Mouse (Mus musculus): ENCODE measurements around the gene Poc1a. TPM values are rescaled to one million over a fixed set of nuclear protein-coding genes. Genes with fewer than 3 reads are reported as not detected.

The Poc1a gene
- polyA plus RNA-seq, 1 experiment from 2014 or later, result 39.9 TPM

DNA sequence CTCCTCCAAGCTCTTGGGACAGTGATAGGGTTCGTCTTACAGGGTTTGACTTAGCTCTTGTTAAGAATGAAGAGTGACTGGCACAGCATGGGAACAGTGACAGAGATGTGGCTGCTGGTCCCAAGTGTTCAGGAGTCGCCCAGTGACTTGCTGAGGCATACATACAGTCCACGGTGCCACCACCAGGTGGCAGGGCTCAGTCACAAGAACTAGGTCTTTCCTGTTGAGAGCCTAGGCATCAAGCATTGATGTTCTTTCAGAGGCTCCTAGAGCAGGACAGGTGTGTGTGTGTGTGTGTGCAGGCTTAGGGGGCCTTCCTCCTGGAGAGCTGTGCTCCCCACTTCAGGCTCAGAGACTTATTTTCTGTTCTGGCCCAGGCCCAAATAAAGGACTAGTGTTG lies 8.0 kb downstream of the Poc1a start:
- DNase-seq (ENCODE audit: low spot score), result peak; percentile 81
- WGBS, result 25% methylated on average over 3 of the region's 3 CpGs
- H3K4me1 ChIP-seq, result no peaks in the 10 kb centered on the region
- H3K4me3 ChIP-seq, result no peak overlapping the region
- H3K36me3 ChIP-seq (replicated peaks), result peaks cover 86% of the 10 kb centered on the region
- no peaks in the 10 kb centered on the region for H3K9me3 ChIP-seq
- H3K27ac ChIP-seq (replicated peaks), result no peak overlapping the region
- no peaks in the 10 kb centered on the region for H3K27me3 ChIP-seq (replicated peaks; ENCODE audit: low read depth, poor library complexity, severe bottlenecking)

DNA sequence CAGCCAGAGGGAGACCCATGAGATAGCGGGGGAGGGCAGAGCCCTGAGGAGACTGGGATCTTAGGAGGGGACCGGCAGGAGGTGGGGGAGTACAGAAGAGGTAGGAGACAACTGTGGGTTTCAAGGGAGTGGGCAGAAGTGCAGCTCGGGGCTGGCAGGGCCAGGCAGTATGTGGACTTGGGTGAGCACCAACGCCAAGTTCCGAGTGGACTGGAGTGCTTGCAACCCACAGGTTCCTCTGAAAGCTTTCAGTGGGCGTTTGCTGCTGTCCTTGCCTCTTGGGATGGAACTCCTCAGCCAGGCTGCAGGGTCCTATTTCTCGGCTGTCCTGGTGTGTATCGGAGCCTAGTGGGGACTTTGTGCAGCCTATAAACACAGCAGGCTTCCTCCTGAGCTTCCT lies 9.0 kb downstream of the Poc1a start:
- H3K4me1 ChIP-seq, result no peaks in the 10 kb centered on the region
- no peaks in the 10 kb centered on the region for H3K9me3 ChIP-seq
- H3K36me3 ChIP-seq (replicated peaks), result peaks cover 86% of the 10 kb centered on the region
- H3K27ac ChIP-seq (replicated peaks), result no peak overlapping the region
- DNase-seq (ENCODE audit: low spot score), result no peak
- no peak overlapping the region for H3K4me3 ChIP-seq
- H3K27me3 ChIP-seq (replicated peaks; ENCODE audit: low read depth, poor library complexity, severe bottlenecking), result no peaks in the 10 kb centered on the region
- 87% methylated on average over 8 of the region's 8 CpGs for WGBS

DNA sequence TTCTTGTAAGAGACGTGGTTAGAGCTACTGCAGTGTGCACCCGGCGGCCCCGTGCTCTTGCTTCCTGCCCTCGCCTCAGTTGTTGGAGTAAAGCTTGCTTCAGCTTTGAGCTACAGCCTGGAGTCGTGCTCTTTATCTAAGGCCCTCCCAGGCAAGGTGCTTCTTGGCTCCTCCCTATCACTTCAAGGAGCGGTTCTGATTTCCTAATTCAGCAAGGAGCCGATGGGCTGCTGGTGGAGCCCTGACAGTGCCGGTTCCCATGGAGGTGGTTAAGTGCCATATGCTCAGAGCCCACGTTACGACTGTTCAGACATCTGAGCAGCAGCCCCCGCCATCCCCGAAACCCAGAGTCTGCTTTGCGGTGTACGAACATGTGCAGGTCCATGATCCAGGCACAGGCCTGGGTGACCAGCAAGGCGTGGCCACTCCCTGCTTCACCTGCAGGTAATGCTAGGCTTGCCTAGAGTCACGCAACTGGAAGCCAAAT lies 9.8 kb downstream of the Poc1a start:
- Histone ChIP-seq H3K27ac (replicated peaks) (peak overlapping the region; percentile 54; the same call in 1 of the 2 replicates), H3K9me3 (no peaks in the 10 kb centered on the region), H3K4me1 (no peaks in the 10 kb centered on the region), H3K36me3 (replicated peaks) (peaks cover 87% of the 10 kb centered on the region), H3K4me3 (no peak overlapping the region), H3K27me3 (replicated peaks; ENCODE audit: low read depth, poor library complexity, severe bottlenecking) (no peaks in the 10 kb centered on the region)
- DNase-seq (ENCODE audit: low spot score), result no peak
- WGBS, result 91% methylated on average over 17 of the region's 17 CpGs

- WGBS, result 92% methylated on average over 14 of the region's 14 CpGs
- Histone ChIP-seq H3K4me1 (no peaks in the 10 kb centered on the region), H3K9me3 (no peaks in the 10 kb centered on the region), H3K27ac (replicated peaks) (no peak overlapping the region), H3K27me3 (replicated peaks; ENCODE audit: low read depth, poor library complexity, severe bottlenecking) (no peaks in the 10 kb centered on the region), H3K36me3 (replicated peaks) (peaks cover 87% of the 10 kb centered on the region), H3K4me3 (no peak overlapping the region)
- no peak for DNase-seq (ENCODE audit: low spot score)
These were observed 12.8 kb downstream of the Poc1a start for GRCm38 (mm10) chr9:106293569-106294156.

DNA sequence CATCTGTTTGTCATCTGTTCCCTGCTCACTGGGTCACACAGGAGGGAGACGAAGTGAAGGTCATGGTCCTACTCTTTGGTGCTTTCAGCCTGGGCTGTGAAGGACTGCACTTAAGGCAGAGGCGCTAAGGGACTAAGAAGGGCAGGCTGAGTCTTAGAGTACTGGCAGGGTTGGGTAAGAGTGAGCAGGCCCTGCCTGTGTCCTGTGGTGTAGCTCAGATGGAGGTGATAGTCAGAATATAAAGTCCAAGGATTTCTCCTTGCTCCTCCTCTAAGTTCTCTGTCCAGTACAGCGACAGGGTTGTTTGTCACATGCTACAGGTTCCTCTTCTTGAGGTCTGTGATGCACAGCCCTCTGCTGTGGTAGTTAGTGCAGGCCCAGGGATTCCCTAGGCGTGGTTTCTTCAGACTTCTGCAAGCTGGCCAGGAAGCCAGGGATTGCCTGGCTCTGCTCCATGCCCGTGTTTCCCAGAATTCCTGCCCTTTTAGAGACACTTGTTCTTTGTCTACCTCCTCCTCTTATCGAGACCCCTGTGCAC lies 15.8 kb downstream of the Poc1a start:
- Histone ChIP-seq H3K4me3 (no peak overlapping the region), H3K36me3 (replicated peaks) (peaks cover 81% of the 10 kb centered on the region), H3K9me3 (no peaks in the 10 kb centered on the region), H3K27ac (replicated peaks) (no peak overlapping the region), H3K27me3 (replicated peaks; ENCODE audit: low read depth, poor library complexity, severe bottlenecking) (no peaks in the 10 kb centered on the region), H3K4me1 (0 out of 2 replicates have a peak, but pooled peaks cover 2% of the 10 kb centered on the region)
- 80% methylated on average over 6 of the region's 6 CpGs for WGBS
- no peak for DNase-seq (ENCODE audit: low spot score)

GRCm38 (mm10) chr9:106300176-106300803 lies 19.4 kb downstream of the Poc1a start:
- DNase-seq (ENCODE audit: low spot score), result no peak
- WGBS, result 84% methylated on average over 20 of the region's 20 CpGs
- peaks cover 58% of the 10 kb centered on the region for H3K36me3 ChIP-seq (replicated peaks)
- H3K4me1 ChIP-seq, result peaks cover 23% of the 10 kb centered on the region
- no peaks in the 10 kb centered on the region for H3K27me3 ChIP-seq (replicated peaks; ENCODE audit: low read depth, poor library complexity, severe bottlenecking)
- H3K9me3 ChIP-seq, result no peaks in the 10 kb centered on the region
- H3K4me3 ChIP-seq, result no peak overlapping the region
- H3K27ac ChIP-seq (replicated peaks), result no peak overlapping the region

- Histone ChIP-seq H3K27ac (replicated peaks) (no peak overlapping the region), H3K4me3 (no peak overlapping the region), H3K36me3 (replicated peaks) (peaks cover 56% of the 10 kb centered on the region), H3K27me3 (replicated peaks; ENCODE audit: low read depth, poor library complexity, severe bottlenecking) (no peaks in the 10 kb centered on the region), H3K9me3 (no peaks in the 10 kb centered on the region), H3K4me1 (peaks cover 23% of the 10 kb centered on the region)
- no peak for DNase-seq (ENCODE audit: low spot score)
- WGBS, result 70% methylated on average over 6 of the region's 6 CpGs
These were observed 20.1 kb downstream of the Poc1a start for GRCm38 (mm10) chr9:106300949-106301348.

DNA sequence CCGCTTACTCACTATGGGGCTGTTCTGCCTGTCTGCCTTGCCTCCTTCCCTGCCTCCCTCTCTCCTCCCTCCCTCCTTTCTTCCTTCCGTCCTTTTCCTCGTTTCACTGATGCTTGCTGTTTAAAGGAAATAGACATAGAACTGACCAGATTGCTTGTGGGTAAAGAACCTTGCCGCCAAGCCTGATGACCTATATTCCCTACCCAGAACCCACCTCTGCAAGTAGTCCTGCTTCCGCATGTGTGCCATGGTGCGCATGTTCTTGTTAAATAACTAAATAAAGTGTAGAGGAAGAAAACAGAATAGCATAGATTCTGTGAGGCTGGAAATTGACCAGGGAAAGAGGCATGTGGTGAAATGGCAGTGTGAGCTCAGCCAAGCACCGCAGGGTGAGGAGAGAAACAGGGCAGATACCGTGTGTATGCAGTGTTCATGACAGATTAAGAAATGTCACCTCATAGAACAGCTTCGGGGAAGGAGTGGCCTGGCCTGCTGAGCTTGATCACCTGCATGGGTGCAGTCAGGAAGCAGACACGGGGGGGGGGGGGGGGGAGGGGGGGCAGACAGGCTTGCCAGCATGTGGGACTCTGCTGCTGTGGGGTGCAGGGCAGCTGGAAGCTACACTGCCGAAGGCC lies 20.7 kb downstream of the Poc1a start:
- 82% methylated on average over 11 of the region's 11 CpGs for WGBS
- Histone ChIP-seq H3K27me3 (replicated peaks; ENCODE audit: low read depth, poor library complexity, severe bottlenecking) (no peaks in the 10 kb centered on the region), H3K4me3 (no peak overlapping the region), H3K36me3 (replicated peaks) (peaks cover 53% of the 10 kb centered on the region), H3K27ac (replicated peaks) (no peak overlapping the region), H3K4me1 (peaks cover 23% of the 10 kb centered on the region), H3K9me3 (no peaks in the 10 kb centered on the region)
- DNase-seq (ENCODE audit: low spot score), result no peak

- H3K27me3 ChIP-seq (replicated peaks; ENCODE audit: low read depth, poor library complexity, severe bottlenecking), result no peaks in the 10 kb centered on the region
- no peaks in the 10 kb centered on the region for H3K9me3 ChIP-seq
- WGBS, result 88% methylated on average over 16 of the region's 16 CpGs
- H3K27ac ChIP-seq (replicated peaks), result no peak overlapping the region
- peaks cover 42% of the 10 kb centered on the region for H3K36me3 ChIP-seq (replicated peaks)
- DNase-seq (ENCODE audit: low spot score), result no peak
- H3K4me3 ChIP-seq, result no peak overlapping the region
- H3K4me1 ChIP-seq, result peaks cover 28% of the 10 kb centered on the region
These were observed 21.7 kb downstream of the Poc1a start for GRCm38 (mm10) chr9:106302446-106303150.

GRCm38 (mm10) chr9:106303460-106303960 lies 22.6 kb downstream of the Poc1a start:
- WGBS, result 92% methylated on average over 6 of the region's 6 CpGs
- DNase-seq (ENCODE audit: low spot score), result no peak
- H3K9me3 ChIP-seq, result no peaks in the 10 kb centered on the region

GRCm38 (mm10) chr9:106305228-106305627 lies 24.4 kb downstream of the Poc1a start:
- no peak for DNase-seq (ENCODE audit: low spot score)
- H3K9me3 ChIP-seq, result no peaks in the 10 kb centered on the region
- H3K27ac ChIP-seq (replicated peaks), result no peak overlapping the region
- peaks cover 31% of the 10 kb centered on the region for H3K36me3 ChIP-seq (replicated peaks)
- H3K4me1 ChIP-seq, result peaks cover 32% of the 10 kb centered on the region
- H3K4me3 ChIP-seq, result no peak overlapping the region
- no peaks in the 10 kb centered on the region for H3K27me3 ChIP-seq (replicated peaks; ENCODE audit: low read depth, poor library complexity, severe bottlenecking)
- 79% methylated on average over 7 of the region's 7 CpGs for WGBS

More at GRCm38 (mm10) chr9:106303460-106303960, 22.6 kb downstream of the Poc1a start:
- Histone ChIP-seq H3K27ac (replicated peaks) (no peak overlapping the region), H3K4me1 (peaks cover 28% of the 10 kb centered on the region), H3K27me3 (replicated peaks; ENCODE audit: low read depth, poor library complexity, severe bottlenecking) (no peaks in the 10 kb centered on the region), H3K36me3 (replicated peaks) (peaks cover 39% of the 10 kb centered on the region), H3K4me3 (no peak overlapping the region)

GRCm38 (mm10) chr9:106306662-106307351 lies 25.9 kb downstream of the Poc1a start:
- H3K27ac ChIP-seq (replicated peaks), result peak overlapping the region; percentile 37
- peaks cover 31% of the 10 kb centered on the region for H3K36me3 ChIP-seq (replicated peaks)
- peak; percentile 75 for DNase-seq (ENCODE audit: low spot score)
- H3K4me1 ChIP-seq, result peaks cover 38% of the 10 kb centered on the region
- H3K4me3 ChIP-seq, result no peak overlapping the region
- H3K27me3 ChIP-seq (replicated peaks; ENCODE audit: low read depth, poor library complexity, severe bottlenecking), result no peaks in the 10 kb centered on the region
- no peaks in the 10 kb centered on the region for H3K9me3 ChIP-seq
- WGBS, result 49% methylated on average over 8 of the region's 8 CpGs
